Mouse (Mus musculus) megakaryocyte, embryonic 14.5 days (primary cell): ENCODE measurements at regions not wholly inside any gene's neighbourhood (a gene's known extent, or its start where the extent isn't known, plus 50 kb on each side); places are given as distances from the start of the nearest gene placed in this dataset.

Experiments used
- FLI1 ChIP-seq: IDR thresholded peaks from 2 replicates; pipeline ENCODE4 v1.6.1; 2012; ENCODE audit warnings: low read length, inconsistent platforms, mixed read lengths
- GATA1 ChIP-seq: IDR thresholded peaks from 3 replicates; pipeline ENCODE4 v1.6.1; 2012; ENCODE audit warnings: mixed read lengths, low read length, inconsistent platforms, borderline replicate concordance

DNA sequence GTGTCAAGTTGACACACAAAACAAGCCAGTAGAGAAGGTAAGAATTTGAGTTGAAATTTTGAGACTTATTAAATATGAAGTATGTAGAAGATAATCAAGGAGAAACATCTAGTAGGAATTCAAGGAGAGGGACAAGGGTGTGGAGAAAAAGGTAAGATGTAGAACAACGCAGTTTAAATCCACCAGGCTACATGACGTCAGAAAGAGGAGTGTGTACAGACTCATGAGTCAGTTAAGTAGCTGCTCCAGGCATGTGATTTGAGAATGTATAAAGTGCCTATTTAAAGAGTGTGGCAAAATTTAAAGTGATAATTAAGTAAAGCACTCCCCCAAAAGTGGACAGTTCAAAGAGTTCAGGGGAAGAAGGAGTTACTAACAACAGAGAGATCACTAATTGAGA lies 113.6 kb upstream of the Ppp1r12a start:
- no peak for TF ChIP-seq GATA1
- no peak for TF ChIP-seq FLI1
